Mouse (Mus musculus): ENCODE measurements around the gene Fbln2.

Gene Fbln2

DNA sequence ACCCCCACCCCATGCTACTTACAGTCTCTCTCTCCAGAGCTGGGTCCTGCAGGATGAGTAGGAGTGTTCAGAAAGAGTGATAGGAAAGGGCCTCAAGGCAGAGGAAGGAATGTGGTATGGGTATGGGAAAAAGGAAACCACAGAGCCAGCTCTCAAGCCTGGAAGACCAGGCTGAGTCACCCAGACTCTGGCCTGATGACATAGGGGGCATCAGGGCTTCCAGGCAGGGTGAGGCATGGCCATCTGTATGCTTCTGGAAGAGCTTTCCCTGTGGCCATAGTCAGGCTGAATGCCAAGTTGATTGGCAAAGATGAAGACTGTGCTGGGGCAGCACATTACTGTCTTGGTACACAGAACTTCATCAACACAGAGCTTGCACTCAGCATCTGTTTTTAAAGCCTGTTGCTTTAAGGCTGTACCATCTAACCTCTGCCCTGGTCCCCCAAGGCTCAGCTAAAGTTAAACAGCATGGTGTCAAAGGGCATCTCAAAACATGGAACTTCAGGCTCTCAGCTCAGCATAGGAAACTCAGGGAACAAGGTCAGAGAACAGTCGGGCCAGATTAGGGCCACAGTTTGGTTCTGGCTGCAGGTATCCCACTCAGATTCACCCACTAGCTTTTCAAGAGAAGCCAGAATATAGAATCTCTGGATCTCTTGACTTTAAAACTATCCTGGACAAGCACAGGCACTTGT lies 19.3 kb upstream of the Fbln2 start:
- DNase-seq = no peak

GRCm38 (mm10) chr6:91198456-91198855 lies 13.8 kb upstream of the Fbln2 start:
- no peak for DNase-seq

GRCm38 (mm10) chr6:91200429-91201188 lies 11.6 kb upstream of the Fbln2 start:
- peak; percentile 70 for DNase-seq

DNA sequence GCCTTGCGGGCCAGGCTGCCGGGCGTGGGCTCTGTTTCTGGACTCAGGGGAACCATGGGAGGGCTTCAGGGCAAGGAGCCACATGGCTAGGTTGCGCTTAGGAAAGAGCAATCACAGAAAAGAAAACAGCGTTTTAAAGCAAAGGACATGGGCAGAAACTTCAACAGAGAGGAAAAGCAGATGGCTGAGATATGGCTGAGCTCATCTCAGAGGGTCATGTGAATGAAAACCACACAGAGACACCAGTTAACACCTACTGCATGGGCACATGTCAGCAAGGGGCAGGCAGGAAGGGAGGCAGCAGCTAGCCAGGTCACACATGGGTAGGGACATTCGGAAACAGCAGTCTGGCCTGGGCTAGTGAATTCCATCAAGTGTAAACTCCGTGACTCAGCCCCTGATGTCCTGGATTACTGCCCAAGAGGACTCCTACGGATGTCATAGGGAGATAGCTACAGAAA lies 10.3 kb upstream of the Fbln2 start:
- no peak for DNase-seq

DNA sequence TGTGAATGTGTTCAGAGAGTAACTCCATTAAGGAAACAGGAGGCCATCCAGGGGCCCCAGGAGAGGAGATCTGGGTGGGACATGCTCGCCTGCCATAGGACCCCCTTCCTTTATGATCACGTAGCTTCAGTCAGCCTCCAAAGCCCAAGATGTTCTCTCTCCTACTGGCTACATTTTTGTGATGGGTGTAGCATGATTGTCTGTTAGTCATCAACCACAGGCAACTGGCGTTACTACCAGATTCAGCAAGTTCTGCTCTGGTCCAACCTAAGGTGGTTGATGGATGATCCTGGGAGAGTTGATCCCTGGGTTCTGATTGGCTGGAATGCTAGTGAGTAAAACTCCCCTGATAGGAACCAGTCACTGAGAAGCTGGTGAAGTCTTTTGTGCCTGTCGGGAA lies 9.7 kb upstream of the Fbln2 start:
- DNase-seq = no peak

DNA sequence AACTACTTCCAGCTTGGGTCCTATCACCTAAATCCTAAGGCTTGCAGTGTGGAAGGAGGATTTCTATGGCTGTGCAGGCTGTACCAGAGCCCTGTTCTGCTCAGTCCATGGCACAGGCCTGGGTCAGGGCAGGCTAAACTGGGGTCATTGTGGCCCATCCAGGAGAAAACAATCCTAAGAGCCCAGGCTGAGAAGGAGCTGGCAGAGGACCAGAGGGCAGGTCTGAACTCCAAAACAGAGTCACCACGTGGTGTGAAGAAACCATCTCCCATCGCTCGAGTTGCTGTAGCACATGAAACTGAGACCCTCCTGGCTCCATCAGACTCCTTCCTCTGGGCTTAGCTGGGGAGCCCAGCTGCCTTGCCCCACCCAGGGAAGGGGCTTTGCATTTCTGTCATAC lies 6.9 kb upstream of the Fbln2 start:
- DNase-seq = no peak

- no peak for DNase-seq
Measured at GRCm38 (mm10) chr6:91205791-91206190, 6.5 kb upstream of the Fbln2 start.

DNA sequence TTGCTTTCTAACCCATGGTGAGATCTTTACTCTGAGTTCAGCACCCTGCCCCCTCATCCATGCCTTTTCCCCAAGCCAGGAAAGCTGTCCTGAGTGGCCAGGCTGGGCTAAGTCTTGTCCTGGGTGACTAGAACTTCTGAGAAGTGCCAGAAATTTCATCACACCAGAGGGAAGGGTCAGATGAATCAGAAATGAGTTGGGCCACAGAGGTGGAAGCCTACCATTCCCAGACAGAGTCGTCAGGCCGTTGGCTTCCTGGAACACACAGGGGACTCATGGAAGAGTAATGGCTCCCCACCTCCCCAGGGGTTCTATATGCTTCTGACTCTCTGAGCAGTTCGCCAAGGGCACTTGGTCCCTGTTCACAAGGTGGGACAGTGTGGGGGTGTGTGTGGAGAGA lies 4.8 kb upstream of the Fbln2 start:
- no peak for DNase-seq

GRCm38 (mm10) chr6:91209780-91210179 lies 2.5 kb upstream of the Fbln2 start:
- no peak for DNase-seq

GRCm38 (mm10) chr6:91210852-91211251 lies 1.4 kb upstream of the Fbln2 start:
- DNase-seq = no peak

GRCm38 (mm10) chr6:91212571-91212970 lies 316 bp downstream of the Fbln2 start:
- DNase-seq = peak; percentile 43

GRCm38 (mm10) chr6:91213287-91214218 lies 1.3 kb downstream of the Fbln2 start:
- no peak for DNase-seq

DNA sequence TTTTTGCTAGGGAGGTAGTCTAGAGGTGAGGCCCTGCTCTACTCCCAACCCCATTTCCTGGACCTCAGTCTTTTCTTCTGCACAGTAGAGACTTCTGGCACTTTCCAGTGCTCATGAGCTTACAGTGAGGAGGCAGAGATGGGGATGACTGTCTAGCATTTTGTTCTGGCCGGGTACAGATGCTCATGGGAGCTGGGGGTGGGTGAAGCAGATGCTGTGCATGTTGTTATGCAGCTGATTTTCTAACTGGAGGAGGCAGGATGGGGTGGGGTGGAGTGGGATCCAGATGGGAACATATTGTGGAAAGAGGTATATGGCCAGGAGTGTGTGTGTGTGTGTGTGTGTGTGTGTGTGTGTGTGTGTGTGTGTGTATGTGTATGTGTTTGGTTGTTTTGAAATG lies 3.2 kb downstream of the Fbln2 start:
- peak; percentile 60 for DNase-seq

GRCm38 (mm10) chr6:91218445-91218844 lies 6.2 kb downstream of the Fbln2 start:
- no peak for DNase-seq

- peak; percentile 15 for DNase-seq
Measured at GRCm38 (mm10) chr6:91218871-91219270, 6.6 kb downstream of the Fbln2 start.

- no peak for DNase-seq
Measured at GRCm38 (mm10) chr6:91220062-91220461, 7.8 kb downstream of the Fbln2 start.

- no peak for DNase-seq
Measured at GRCm38 (mm10) chr6:91221094-91221493, 8.8 kb downstream of the Fbln2 start.

- no peak for DNase-seq
Measured at GRCm38 (mm10) chr6:91222694-91223346, 10.6 kb downstream of the Fbln2 start.

DNA sequence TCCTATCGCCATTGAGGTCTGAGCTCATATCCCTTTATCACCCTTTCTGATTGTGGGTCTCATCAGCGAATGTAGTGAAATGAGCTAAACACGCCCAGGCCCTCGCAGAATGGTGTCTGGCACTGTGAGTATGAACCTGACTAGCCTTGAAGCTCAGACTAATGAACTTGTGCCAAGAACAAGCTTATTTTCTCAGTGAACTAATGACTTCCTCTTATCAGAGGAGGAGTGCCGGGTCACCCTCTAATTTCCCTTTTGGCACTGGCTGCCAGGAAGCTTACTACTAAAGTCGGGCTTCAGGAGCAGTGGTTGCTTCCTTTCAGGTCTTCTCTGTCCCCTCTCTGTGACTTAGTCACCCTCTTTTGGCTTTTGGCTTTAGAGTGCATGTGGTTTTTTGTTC lies 12.7 kb downstream of the Fbln2 start:
- DNase-seq = no peak

DNA sequence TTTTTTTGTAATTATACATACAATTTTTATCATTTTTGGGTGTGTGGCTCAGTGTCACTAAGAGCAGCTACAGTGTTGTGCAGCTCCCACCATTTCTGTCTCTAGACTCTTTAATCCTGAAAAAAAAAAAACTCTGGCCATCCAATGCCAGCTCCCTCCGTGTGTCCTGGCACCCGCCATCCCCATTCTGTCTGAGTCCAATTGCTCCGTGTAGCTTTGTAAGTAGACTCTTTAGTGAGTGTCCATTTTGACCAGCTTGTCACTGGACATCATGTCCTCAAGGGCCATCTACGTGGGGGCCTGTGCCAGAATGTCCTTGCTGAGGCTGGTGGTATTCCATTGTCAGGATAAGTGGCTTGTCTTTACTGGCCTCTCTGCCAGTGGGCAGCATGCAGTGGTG lies 13.1 kb downstream of the Fbln2 start:
- no peak for DNase-seq

- DNase-seq = no peak
Measured at GRCm38 (mm10) chr6:91226058-91226457, 13.8 kb downstream of the Fbln2 start.

- no peak for DNase-seq
Measured at GRCm38 (mm10) chr6:91228980-91229379, 16.7 kb downstream of the Fbln2 start.

- no peak for DNase-seq
Measured at GRCm38 (mm10) chr6:91231000-91231399, 18.7 kb downstream of the Fbln2 start.
